Mouse (Mus musculus) CH12.LX (cell line): Measurements from ENCODE around the gene Ttll11.

Source experiments
- CHD1 ChIP-seq: IDR thresholded peaks from 2 replicates; pipeline ENCODE4 v1.6.1; 2012; ENCODE audit warnings: low read depth, low read length, improper control_type of control experiment, inconsistent platforms
- CTCF ChIP-seq, 2 experiments: IDR thresholded peaks in 1 of 2; conservative IDR thresholded peaks in 1 of 2; 2 replicates each; pipeline ENCODE4 v1.5.1; 2011 to 2012; ENCODE audit warnings: low read depth in 2 of 2, low read length in 2 of 2, improper control_type of control experiment in 1 of 2, inconsistent platforms in 1 of 2, mild to moderate bottlenecking in 1 of 2, moderate library complexity in 1 of 2
- EP300 ChIP-seq: IDR thresholded peaks from 2 replicates; pipeline ENCODE4 v1.6.1; 2011; ENCODE audit warnings: low read length, improper control_type of control experiment
- ETS1 ChIP-seq: conservative IDR thresholded peaks from 2 replicates; pipeline ENCODE4 v1.6.1; 2012; ENCODE audit warnings: low read depth, mild to moderate bottlenecking, inconsistent platforms, low read length, improper control_type of control experiment, moderate library complexity
- HCFC1 ChIP-seq: IDR thresholded peaks from 2 replicates; pipeline ENCODE4 v1.6.1; 2012; ENCODE audit warnings: low read depth, mild to moderate bottlenecking, inconsistent platforms, low read length, improper control_type of control experiment
- POLR2A ChIP-seq: IDR thresholded peaks from 2 replicates; pipeline ENCODE4 v1.6.1; 2011; ENCODE audit warnings: low read depth, mild to moderate bottlenecking, improper control_type of control experiment, low read length
- SIN3A ChIP-seq: IDR thresholded peaks from 2 replicates; pipeline ENCODE4 v1.6.1; 2012; ENCODE audit warnings: low read length, improper control_type of control experiment, inconsistent platforms
- USF1 ChIP-seq: IDR thresholded peaks from 2 replicates; pipeline ENCODE4 v1.6.1; 2014; ENCODE audit warnings: low read depth, mild to moderate bottlenecking, inconsistent platforms, low read length, improper control_type of control experiment
- USF2 ChIP-seq: conservative IDR thresholded peaks from 2 replicates; pipeline ENCODE4 v1.6.1; 2011; ENCODE audit warnings: low read depth, low read length, improper control_type of control experiment
- ZC3H11A ChIP-seq: IDR thresholded peaks from 2 replicates; pipeline ENCODE4 v1.6.1; 2012; ENCODE audit warnings: low read depth, mild to moderate bottlenecking, inconsistent platforms, low read length, improper control_type of control experiment

- TF ChIP-seq ZC3H11A = no peak
- no peak for TF ChIP-seq USF1
- no peak for TF ChIP-seq CTCF (conservative IDR thresholded peaks at IDR 0.05 in 1 of 2, IDR thresholded peaks at IDR 0.05 in 1 of 2; ENCODE audit: low read depth in 2 of 2, low read length in 2 of 2)
- TF ChIP-seq SIN3A = no peak
- no peak for TF ChIP-seq HCFC1
- TF ChIP-seq EP300 = no peak
- no peak for TF ChIP-seq POLR2A
- TF ChIP-seq CHD1 = no peak
- TF ChIP-seq USF2 = no peak
- TF ChIP-seq ETS1 = no peak
Observed at GRCm38 (mm10) chr2:35999212-35999611, 19.5 kb upstream of the Ttll11 start.
